Mouse (Mus musculus) CD4-positive naive resting alpha-beta T cell, adult 76 days (primary cell): ENCODE measurements around the gene Tfrc. TPM values are rescaled to one million over a fixed set of nuclear protein-coding genes. Genes with fewer than 3 reads are reported as not detected.

ENCODE experiments used
- total RNA-seq: library from RNA; stranded (reverse); gene quantifications from one replicate; pipeline ENCODE4 v1.2.4, GENCODE M21; 2023

Gene Tfrc
- 69.4 TPM for total RNA-seq

DNA sequence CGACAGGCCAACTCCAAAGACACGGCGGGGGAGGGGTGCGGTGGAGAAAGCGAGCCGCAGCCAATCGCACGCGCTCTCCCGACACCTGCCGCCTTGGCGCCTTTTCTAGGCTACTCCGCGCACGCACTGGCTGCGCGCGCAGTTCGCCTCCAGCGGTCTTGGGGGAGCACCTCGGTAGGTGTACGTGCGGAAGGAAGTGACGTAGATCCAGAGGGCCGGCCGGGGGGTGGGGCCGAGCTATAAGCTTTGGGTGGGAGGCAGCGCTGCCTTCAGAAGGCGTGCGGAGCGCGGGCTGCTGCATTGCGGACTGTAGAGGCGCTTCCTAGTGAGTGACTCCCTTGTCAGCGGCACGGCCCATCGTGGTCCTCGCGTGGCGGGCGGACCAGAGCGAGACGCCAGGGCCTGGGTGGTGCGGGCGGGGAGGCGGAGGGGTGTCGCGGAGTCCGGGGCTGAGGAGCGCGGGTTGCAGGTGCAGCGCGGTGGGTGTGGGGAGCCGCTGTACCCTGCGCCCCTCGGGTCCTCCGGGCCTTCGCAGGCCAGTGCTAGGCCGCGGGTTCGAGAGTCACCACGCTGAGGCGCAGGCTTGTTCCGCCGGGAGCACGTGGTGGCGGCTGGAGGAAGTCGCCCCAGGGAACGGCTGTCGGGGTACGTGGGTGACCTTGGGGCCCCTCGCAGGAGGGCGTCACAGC is at the start of gene Tfrc:
Gene Tfrc, plus strand, starts transcription at position 209 of the 689 bp plus-strand sequence.

DNA sequence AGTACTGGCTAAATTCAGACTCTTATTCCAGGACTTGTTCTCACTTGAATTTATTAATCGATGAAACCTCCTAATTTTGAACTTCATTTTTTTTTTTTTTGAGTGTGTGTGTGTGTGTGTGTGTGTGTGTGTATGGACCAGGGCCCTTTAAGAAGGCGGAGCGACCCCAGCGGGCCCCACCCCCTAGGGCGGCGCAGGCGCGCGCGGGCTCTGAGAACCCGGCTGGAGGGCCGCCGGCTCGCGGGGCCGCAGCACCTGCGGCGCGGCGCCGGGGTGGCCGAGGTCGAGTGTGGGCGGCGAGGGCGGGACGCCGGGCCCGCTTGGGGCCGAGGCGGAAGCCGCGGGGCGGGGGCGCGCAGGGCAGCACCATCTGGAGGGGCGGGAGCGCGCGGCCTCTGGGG is 34.9 kb downstream of the Tfrc start, which contains the start of gene Tnk2:
Gene Tnk2, plus strand, starts transcription at position 214 of the 401 bp plus-strand sequence.

Other genes starting within 250 kb of the Tfrc start
- gene Tm4sf19, start 208.4 kb upstream of the Tfrc start, total RNA-seq, result not detected
- gene Tctex1d2, start 189.2 kb upstream of the Tfrc start, total RNA-seq, result 0.97 TPM
- gene Pcyt1a, start 178.0 kb upstream of the Tfrc start, total RNA-seq, result 32.7 TPM
- not detected for gene Slc51a, start 121.0 kb upstream of the Tfrc start, total RNA-seq
- not detected for gene Zdhhc19, start 112.7 kb upstream of the Tfrc start, total RNA-seq
- 66.5 TPM for gene Tnk2, start 35.0 kb downstream of the Tfrc start, total RNA-seq
- gene Muc4, start 127.0 kb downstream of the Tfrc start, total RNA-seq, result not detected
- gene Muc20, start 188.5 kb downstream of the Tfrc start, total RNA-seq, result not detected
- gene Smbd1, start 201.6 kb downstream of the Tfrc start, total RNA-seq, result not detected